Mouse (Mus musculus): ENCODE data around the gene 2410004B18Rik.

DNA sequence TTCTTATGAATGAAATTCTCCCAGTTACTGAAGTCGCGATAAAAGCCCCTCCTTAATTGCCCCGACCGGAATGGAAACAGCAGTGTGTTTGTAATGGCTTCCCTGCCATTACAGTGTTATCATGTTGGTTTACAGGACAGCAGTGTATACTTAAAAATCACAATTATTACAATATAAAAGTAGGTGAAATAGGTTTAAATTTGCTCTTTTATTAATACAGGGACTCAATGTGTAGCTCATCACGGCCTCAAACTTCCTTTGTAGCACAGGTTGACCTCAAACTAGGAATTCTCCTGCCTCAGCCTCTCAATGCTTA, 13.0 kb downstream of the 2410004B18Rik start:
- TF ChIP-seq CTCF (IDR thresholded peaks at IDR 0.05; ENCODE audit: extremely low read depth, insufficient read length, insufficient replicate concordance, low read depth, low read length), result no peak
- no peak for TF ChIP-seq POLR2A (IDR thresholded peaks at IDR 0.05; ENCODE audit: low read depth, low read length)
